Mouse (Mus musculus) midbrain, embryonic 11.5 days (tissue): ENCODE data around the gene Tor4a. TPM values are rescaled to one million over a fixed set of nuclear protein-coding genes. Genes with fewer than 3 reads are reported as not detected.

ENCODE experiments used
- ATAC-seq: fragments of 200-750 bp; cut with Nextera tagmentation; 2 replicates; pipeline ENCODE4 v1.8.0; 2017; ENCODE audit warnings: moderate TSS enrichment, moderate library complexity; ENCODE audit not compliant: low FRiP score
- DNase-seq: peaks from one replicate; pipeline ENCODE4 v3.0.0; 2015; ENCODE audit warnings: low spot score; ENCODE audit errors: missing footprints
- H3K27ac ChIP-seq: fragments of 300-500 bp; sonication (generic); 2 replicates; pipeline ENCODE4 v1.5.1; 2014; ENCODE audit warnings: low read depth, low read length
- H3K27me3 ChIP-seq: fragments of 300-500 bp; sonication (generic); 2 replicates; pipeline ENCODE4 v1.6.1; 2014; ENCODE audit warnings: mild to moderate bottlenecking, low read length, moderate library complexity, mixed read lengths; ENCODE audit not compliant: control insufficient read depth, insufficient read depth
- H3K36me3 ChIP-seq: fragments of 300-500 bp; sonication (generic); 2 replicates; pipeline ENCODE4 v1.6.1; 2014; ENCODE audit warnings: mild to moderate bottlenecking, low read length, moderate library complexity, mixed read lengths; ENCODE audit not compliant: control insufficient read depth, insufficient read depth
- H3K4me1 ChIP-seq: fragments of 300-500 bp; sonication (generic); 2 replicates; pipeline ENCODE4 v1.6.1; 2014; ENCODE audit warnings: low read length; ENCODE audit not compliant: control insufficient read depth, insufficient read depth
- H3K4me2 ChIP-seq: fragments of 300-500 bp; sonication (generic); 2 replicates; pipeline ENCODE4 v1.6.1; 2014; ENCODE audit warnings: mild to moderate bottlenecking, moderate library complexity
- H3K4me3 ChIP-seq: fragments of 300-500 bp; sonication (generic); 2 replicates; pipeline ENCODE4 v1.5.1; 2014; ENCODE audit warnings: low read depth, low read length
- H3K9ac ChIP-seq: fragments of 300-500 bp; sonication (generic); 2 replicates; pipeline ENCODE4 v1.6.1; 2014; ENCODE audit warnings: low read length
- H3K9me3 ChIP-seq: fragments of 300-500 bp; sonication (generic); 2 replicates; pipeline ENCODE4 v1.6.1; 2016; ENCODE audit warnings: low read length; ENCODE audit not compliant: control insufficient read depth
- WGBS: fragments of 180-500 bp; shearing (Covaris S2); extraction: QIAGEN DNeasy Blood & Tissue Kit; methylation state at CpG from one replicate; pipeline ENCODE4 v1.1.7; 2014; 5-methylcytosine and 5-hydroxymethylcytosine counted together
- polyA plus RNA-seq: library from polyadenylated mRNA; unstranded; fragments of >200 nt; fragmentation: Nextera tagmentation; extraction: Ambion mirVana; gene quantifications from 2 replicates; pipeline ENCODE4 v1.2.1, GENCODE M21; 2014

Tor4a gene
- polyA plus RNA-seq: 1.4 and 1.5 TPM in 2 replicates

DNA sequence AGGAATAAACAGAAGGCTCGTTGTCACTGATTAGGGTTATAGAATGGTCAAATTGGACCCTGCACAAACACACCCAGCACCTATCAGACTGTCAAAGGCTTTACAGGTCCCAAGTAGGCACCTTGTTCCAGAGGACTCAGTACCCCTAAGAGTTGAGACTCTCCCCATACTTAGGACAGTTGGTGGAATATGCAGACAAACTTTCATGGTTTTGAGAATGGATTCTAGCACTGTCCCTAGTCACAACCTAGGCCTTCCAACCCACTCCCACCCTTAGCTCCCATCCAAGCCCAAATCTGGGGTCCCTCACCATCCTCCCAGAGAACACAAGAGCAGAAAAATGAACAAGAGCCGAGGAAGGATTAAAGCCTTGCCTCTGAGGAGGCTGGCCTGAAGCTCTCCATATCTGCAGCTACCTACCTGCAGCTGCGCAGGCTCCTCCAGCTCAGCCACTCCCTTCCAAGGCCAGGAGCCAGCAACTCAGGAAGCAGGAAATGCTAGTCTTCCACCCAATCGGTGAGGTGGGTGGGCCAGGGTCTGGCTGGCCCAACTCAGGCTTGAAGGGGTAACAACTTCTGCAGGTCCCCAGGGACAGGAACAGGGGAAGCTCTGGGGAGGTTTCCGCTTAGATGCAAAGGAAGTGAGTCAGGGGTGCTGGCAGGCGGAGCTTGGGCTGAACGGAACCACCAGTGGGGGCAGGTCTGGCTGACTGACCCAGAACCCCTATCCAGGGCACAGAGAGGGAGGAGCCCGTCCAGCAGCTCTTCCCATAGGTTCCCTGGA is at the start of gene Tor4a:
TSS of gene Tor4a (minus strand) at position 715 of the 783 bp plus-strand sequence.
- Histone ChIP-seq H3K9me3 (no peaks in the 10 kb centered on the region), H3K4me3 (peak within 1 kb of the TSS; percentile 9), H3K27ac (no peak within 1 kb of the TSS), H3K27me3 (peaks cover 29% of the 10 kb centered on the region), H3K9ac (no peak within 1 kb of the TSS), H3K4me1 (peaks cover 5% of the 10 kb centered on the region; the same call in 1 of the 2 replicates), H3K36me3 (peaks cover 15% of the 10 kb centered on the region), H3K4me2 (no peak within 1 kb of the TSS; the same call in 1 of the 2 replicates)
- no peak for ATAC-seq
- DNase-seq: peak; percentile 82
- WGBS: 15% methylated on average over 8 of the region's 8 CpGs

GRCm38 (mm10) chr2:25244144-25244543 is 47.5 kb upstream of the Tor4a start:
- ATAC-seq (no peak), DNase-seq (no peak)
- WGBS: 90% methylated on average over 4 of the region's 4 CpGs
- H3K9ac ChIP-seq: no peak overlapping the region
- no peak overlapping the region for H3K4me2 ChIP-seq
- H3K9me3 ChIP-seq: no peaks in the 10 kb centered on the region
- H3K27me3 ChIP-seq: peaks cover 6% of the 10 kb centered on the region
- H3K36me3 ChIP-seq: no peaks in the 10 kb centered on the region; the same call in none of the 2 replicates
- peaks cover 18% of the 10 kb centered on the region for H3K4me1 ChIP-seq
- no peak overlapping the region for H3K4me3 ChIP-seq
- no peak overlapping the region for H3K27ac ChIP-seq

DNA sequence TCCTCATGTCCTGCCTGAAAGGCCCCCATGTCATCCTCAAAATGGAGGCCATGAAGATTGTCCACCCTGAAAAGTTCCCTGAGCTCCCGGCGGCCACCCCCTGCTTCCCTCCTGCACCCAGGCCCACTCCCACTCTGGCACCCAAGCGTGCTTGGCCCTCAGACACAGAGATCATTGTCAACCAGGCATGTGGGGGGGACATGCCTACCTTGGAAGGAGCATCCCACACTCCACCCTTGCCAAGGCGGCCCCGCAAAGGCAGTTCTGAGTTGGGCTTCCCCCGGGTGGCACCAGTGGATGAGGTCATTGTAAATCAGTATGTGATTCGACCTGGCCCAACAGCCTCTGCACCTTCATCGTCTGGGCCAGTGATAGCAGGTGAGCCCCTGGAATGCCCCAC is 46.7 kb upstream of the Tor4a start:
- ATAC-seq (no peak), DNase-seq (no peak)
- H3K4me3 ChIP-seq: no peak overlapping the region
- 81% methylated on average over 8 of the region's 8 CpGs for WGBS
- H3K27me3 ChIP-seq: peaks cover 6% of the 10 kb centered on the region
- H3K4me2 ChIP-seq: peak overlapping the region; percentile 63
- no peaks in the 10 kb centered on the region for H3K9me3 ChIP-seq
- H3K36me3 ChIP-seq: no peaks in the 10 kb centered on the region; the same call in none of the 2 replicates
- no peak overlapping the region for H3K27ac ChIP-seq
- H3K4me1 ChIP-seq: peaks cover 18% of the 10 kb centered on the region
- H3K9ac ChIP-seq: no peak overlapping the region

- Histone ChIP-seq H3K4me2 (peak within 1 kb of the TSS; percentile 63), H3K36me3 (no peaks in the 10 kb centered on the region), H3K27me3 (peaks cover 6% of the 10 kb centered on the region), H3K27ac (no peak within 1 kb of the TSS), H3K9ac (peak within 1 kb of the TSS; percentile 57), H3K9me3 (no peaks in the 10 kb centered on the region), H3K4me1 (peaks cover 18% of the 10 kb centered on the region), H3K4me3 (peak within 1 kb of the TSS; percentile 43)
- ATAC-seq (peak; percentile 62), DNase-seq (peak; percentile 88)
- WGBS: under 1% methylated on average over 24 of the region's 59 CpGs
Observed at GRCm38 (mm10) chr2:25242101-25242506, 45.4 kb upstream of the Tor4a start, which contains the start of the genes Rnf208 and Cysrt1. Gene Rnf208, plus strand, starts transcription at chr2:25242255. Gene Cysrt1, minus strand, starts transcription at chr2:25242452.

GRCm38 (mm10) chr2:25241438-25241775 is 44.7 kb upstream of the Tor4a start:
- H3K9ac ChIP-seq: peak overlapping the region; percentile 57
- peak overlapping the region; percentile 43 for H3K4me3 ChIP-seq
- H3K4me1 ChIP-seq: peaks cover 18% of the 10 kb centered on the region
- no peaks in the 10 kb centered on the region for H3K9me3 ChIP-seq
- ATAC-seq (peak; percentile 18; the same call in 1 of the 2 replicates), DNase-seq (peak; percentile 91)
- H3K4me2 ChIP-seq: peak overlapping the region; percentile 63
- no peaks in the 10 kb centered on the region for H3K36me3 ChIP-seq
- H3K27ac ChIP-seq: no peak overlapping the region
- peaks cover 6% of the 10 kb centered on the region for H3K27me3 ChIP-seq
- 17% methylated on average over 6 of the region's 6 CpGs for WGBS

DNA sequence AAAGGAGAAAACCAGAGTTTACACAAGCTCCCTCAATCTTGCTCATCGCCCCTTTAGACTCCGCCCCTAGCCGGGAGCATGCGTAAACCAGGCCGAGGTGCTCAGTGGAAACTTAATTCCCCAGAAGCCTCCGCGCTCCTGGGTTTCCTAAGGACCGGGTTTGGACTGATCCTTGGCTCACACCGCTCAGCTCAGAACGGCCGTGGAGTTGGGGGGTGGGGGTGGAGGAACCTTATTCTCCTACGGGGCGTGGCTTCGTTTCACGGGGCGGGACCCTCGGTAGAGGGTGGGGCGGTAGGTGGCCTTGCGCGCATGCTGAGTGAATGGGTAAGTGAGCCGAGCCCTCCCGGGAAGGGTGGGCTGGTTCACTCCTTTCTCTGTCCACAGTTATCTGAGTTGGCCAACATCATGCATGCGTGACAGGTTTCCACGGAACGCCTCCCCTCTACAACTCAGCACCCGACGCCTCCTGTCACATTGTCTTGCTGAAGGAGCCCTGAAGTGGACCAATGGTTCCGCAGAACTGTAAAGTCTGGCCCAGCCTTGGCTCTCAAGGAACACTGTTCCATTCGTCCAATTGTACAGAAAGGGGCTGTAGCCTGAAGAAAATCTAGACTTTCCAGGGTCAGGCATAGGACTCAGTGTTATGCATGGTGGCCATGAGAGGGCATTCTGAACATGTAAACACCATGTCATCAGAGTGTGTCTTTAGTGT is 44.2 kb upstream of the Tor4a start:
- peak; percentile 72 for ATAC-seq
- no peak overlapping the region for H3K27ac ChIP-seq
- peak; percentile 96 for DNase-seq
- H3K4me3 ChIP-seq: peak overlapping the region; percentile 43
- H3K4me2 ChIP-seq: peak overlapping the region; percentile 63
- H3K9ac ChIP-seq: peak overlapping the region; percentile 17
- peaks cover 18% of the 10 kb centered on the region for H3K4me1 ChIP-seq
- peaks cover 6% of the 10 kb centered on the region for H3K27me3 ChIP-seq
- no peaks in the 10 kb centered on the region for H3K36me3 ChIP-seq
- no peaks in the 10 kb centered on the region for H3K9me3 ChIP-seq
- WGBS: 1% methylated on average over 29 of the region's 29 CpGs

GRCm38 (mm10) chr2:25240310-25240709 is 43.6 kb upstream of the Tor4a start:
- Histone ChIP-seq H3K27ac (no peak overlapping the region), H3K36me3 (no peaks in the 10 kb centered on the region), H3K4me3 (peak overlapping the region; percentile 43), H3K4me2 (peak overlapping the region; percentile 63), H3K9ac (peak overlapping the region; percentile 25; the same call in 1 of the 2 replicates), H3K27me3 (peaks cover 6% of the 10 kb centered on the region), H3K4me1 (peaks cover 18% of the 10 kb centered on the region), H3K9me3 (no peaks in the 10 kb centered on the region)
- ATAC-seq: peak; percentile 10; the same call in 1 of the 2 replicates
- WGBS: 46% methylated on average over 8 of the region's 8 CpGs
- no peak for DNase-seq

DNA sequence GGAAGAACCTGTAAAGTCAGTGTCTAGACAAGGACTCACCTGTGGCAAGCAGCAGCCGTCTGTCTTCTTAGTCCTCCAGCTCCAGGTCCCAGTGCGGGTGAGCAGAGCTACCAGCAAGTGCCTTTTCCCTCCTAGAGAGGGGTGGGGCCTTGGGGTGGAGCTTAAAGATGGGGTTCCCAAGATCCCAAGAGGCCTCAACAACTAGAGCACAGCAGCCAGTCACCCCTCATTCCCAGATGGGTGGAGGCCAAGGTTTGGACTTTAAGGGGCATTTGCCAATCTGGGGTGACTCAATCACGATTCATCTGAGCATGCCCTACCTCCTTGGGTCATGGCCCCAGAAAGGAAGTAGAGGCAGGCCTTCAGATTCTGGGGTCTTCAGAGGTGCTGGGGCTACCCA is 43.1 kb upstream of the Tor4a start:
- H3K9ac ChIP-seq: no peak overlapping the region

GRCm38 (mm10) chr2:25238106-25238505 is 41.4 kb upstream of the Tor4a start:
- H3K4me3 ChIP-seq: no peak overlapping the region
- peaks cover 6% of the 10 kb centered on the region for H3K27me3 ChIP-seq
- no peak overlapping the region for H3K27ac ChIP-seq
- H3K9me3 ChIP-seq: no peaks in the 10 kb centered on the region
- no peaks in the 10 kb centered on the region for H3K36me3 ChIP-seq
- ATAC-seq: no peak
- DNase-seq: peak; percentile 57
- no peak overlapping the region for H3K9ac ChIP-seq
- no peak overlapping the region for H3K4me2 ChIP-seq
- H3K4me1 ChIP-seq: peaks cover 18% of the 10 kb centered on the region

More for the DNA sequence above, 43.1 kb upstream of the Tor4a start:
- ATAC-seq: no peak
- 90% methylated on average over 3 of the region's 3 CpGs for WGBS
- DNase-seq: peak; percentile 53
- Histone ChIP-seq H3K4me3 (no peak overlapping the region), H3K9me3 (no peaks in the 10 kb centered on the region), H3K27ac (no peak overlapping the region), H3K36me3 (no peaks in the 10 kb centered on the region), H3K4me1 (peaks cover 18% of the 10 kb centered on the region), H3K27me3 (peaks cover 6% of the 10 kb centered on the region), H3K4me2 (no peak overlapping the region)
